Mouse (Mus musculus) lung, embryonic 16.5 days (tissue): ENCODE data around the gene Tst. TPM values are rescaled to one million over a fixed set of nuclear protein-coding genes. Genes with fewer than 3 reads are reported as not detected.

Experiments
- ATAC-seq: fragments of 200-750 bp; cut with Nextera tagmentation; 2 replicates; pipeline ENCODE4 v1.8.0; 2017; ENCODE audit warnings: low read depth, mild to moderate bottlenecking, moderate library complexity
- H3K27ac ChIP-seq: fragments of 300-500 bp; sonication (generic); 2 replicates; pipeline ENCODE4 v1.5.1; 2014; ENCODE audit warnings: mild to moderate bottlenecking, control low read depth, low read length
- H3K27me3 ChIP-seq: fragments of 300-500 bp; sonication (generic); 2 replicates; pipeline ENCODE4 v1.6.1; 2014; ENCODE audit warnings: low read depth, low read length, mixed read lengths; ENCODE audit not compliant: control insufficient read depth, insufficient read depth
- H3K36me3 ChIP-seq: fragments of 300-500 bp; sonication (generic); 2 replicates; pipeline ENCODE4 v1.6.1; 2014; ENCODE audit warnings: low read length; ENCODE audit not compliant: control insufficient read depth, insufficient read depth
- H3K4me1 ChIP-seq: fragments of 300-500 bp; sonication (generic); replicated peaks from 2 replicates; pipeline ENCODE4 v1.6.1; 2014; ENCODE audit warnings: low read length, mixed read lengths; ENCODE audit not compliant: control insufficient read depth, insufficient read depth
- H3K4me2 ChIP-seq: fragments of 300-500 bp; sonication (generic); 2 replicates; pipeline ENCODE4 v1.6.1; 2014; ENCODE audit warnings: low read depth, low read length, control low read depth
- H3K4me3 ChIP-seq: fragments of 300-500 bp; sonication (generic); 2 replicates; pipeline ENCODE4 v1.5.1; 2014; ENCODE audit warnings: mild to moderate bottlenecking, low read length, control low read depth
- H3K9ac ChIP-seq: fragments of 300-500 bp; sonication (generic); 2 replicates; pipeline ENCODE4 v1.6.1; 2014; ENCODE audit warnings: low read length, control low read depth
- H3K9me3 ChIP-seq: fragments of 300-500 bp; sonication (generic); 2 replicates; pipeline ENCODE4 v1.6.1; 2016; ENCODE audit warnings: low read length; ENCODE audit not compliant: control insufficient read depth
- WGBS: fragments of 180-500 bp; shearing (Covaris S2); extraction: QIAGEN DNeasy Blood & Tissue Kit; methylation state at CpG from one replicate; pipeline ENCODE4 v1.1.7; 2014; 5-methylcytosine and 5-hydroxymethylcytosine counted together
- polyA plus RNA-seq: library from polyadenylated mRNA; unstranded; fragments of >200 nt; fragmentation: Nextera tagmentation; extraction: Ambion mirVana; gene quantifications from 2 replicates; pipeline ENCODE4 v1.2.1, GENCODE M21; 2015

The Tst gene
- polyA plus RNA-seq, 1 experiment from 2014 or later: 129 TPM

DNA sequence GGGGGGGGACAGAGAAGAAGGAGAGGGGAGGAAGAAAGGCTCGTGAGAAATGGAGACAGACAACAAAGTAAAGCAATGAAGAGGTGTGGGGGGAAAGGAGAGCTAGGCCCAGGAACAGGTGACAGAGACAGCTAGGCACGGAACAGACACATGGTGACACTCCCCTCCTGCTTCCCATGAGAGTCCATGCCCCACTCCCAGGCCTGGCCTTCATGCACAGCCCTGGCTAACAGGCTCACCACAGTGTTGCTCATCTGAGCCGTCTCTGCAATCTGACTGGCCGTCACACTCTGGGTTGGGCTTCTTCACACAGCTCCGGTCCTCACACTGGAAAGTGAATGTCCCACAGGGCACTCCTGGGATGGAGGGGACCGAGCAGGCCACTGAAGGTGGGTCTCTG is 38.1 kb upstream of the Tst start:
- Histone ChIP-seq H3K9me3 (no peaks in the 10 kb centered on the region), H3K9ac (no peak overlapping the region), H3K36me3 (no peaks in the 10 kb centered on the region), H3K27ac (no peak overlapping the region), H3K27me3 (no peaks in the 10 kb centered on the region), H3K4me1 (peaks cover 3% of the 10 kb centered on the region; the same call in 1 of the 2 replicates), H3K4me2 (no peak overlapping the region), H3K4me3 (no peak overlapping the region)
- no peak for ATAC-seq
- WGBS: 47% methylated on average over 6 of the region's 6 CpGs

DNA sequence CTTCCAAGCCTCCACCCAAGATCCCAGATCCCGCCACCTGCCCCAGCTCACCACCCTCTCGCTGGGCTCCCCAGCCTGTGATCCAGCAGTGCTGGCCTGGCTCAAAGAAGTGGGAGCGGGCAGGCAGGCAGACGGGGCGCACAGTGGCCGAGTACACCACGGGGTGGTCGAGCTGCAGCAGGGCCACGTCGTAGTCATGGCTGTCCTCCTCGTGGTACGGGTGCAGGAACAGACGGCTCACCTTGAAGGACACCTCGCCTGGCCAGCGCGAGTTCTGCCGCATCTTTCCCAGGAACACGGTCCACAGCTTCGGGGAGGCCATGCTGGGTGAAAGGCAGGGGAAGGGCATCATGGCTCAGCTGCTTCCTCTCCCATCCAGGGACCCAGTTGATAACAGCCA is 36.5 kb upstream of the Tst start:
- H3K4me3 ChIP-seq: no peak overlapping the region
- H3K27ac ChIP-seq: no peak overlapping the region
- H3K27me3 ChIP-seq: no peaks in the 10 kb centered on the region
- H3K4me1 ChIP-seq: peaks cover 11% of the 10 kb centered on the region
- no peak overlapping the region for H3K4me2 ChIP-seq
- 87% methylated on average over 19 of the region's 19 CpGs for WGBS
- no peak for ATAC-seq
- H3K9me3 ChIP-seq: no peaks in the 10 kb centered on the region
- no peaks in the 10 kb centered on the region for H3K36me3 ChIP-seq
- H3K9ac ChIP-seq: no peak overlapping the region

DNA sequence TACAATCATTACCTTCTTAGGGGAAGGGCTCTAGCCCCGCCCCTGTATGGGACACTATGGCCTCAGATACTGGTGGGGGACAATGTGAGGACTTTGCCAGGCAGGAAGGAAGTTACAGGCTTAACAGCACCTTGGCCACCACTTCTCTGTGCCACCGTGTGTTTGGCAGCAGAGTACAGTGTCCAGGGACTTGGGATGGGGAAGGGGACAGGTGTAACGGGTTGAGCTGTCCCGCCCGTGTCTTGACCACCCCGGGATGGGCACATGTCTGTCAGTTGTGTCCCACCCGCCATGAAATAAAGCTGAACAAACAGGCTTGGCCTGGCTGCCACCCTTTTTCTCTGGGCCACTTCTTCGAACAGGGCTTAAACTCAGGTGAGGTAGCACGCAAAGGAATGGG is 33.3 kb upstream of the Tst start:
- peaks cover 21% of the 10 kb centered on the region for H3K4me1 ChIP-seq

DNA sequence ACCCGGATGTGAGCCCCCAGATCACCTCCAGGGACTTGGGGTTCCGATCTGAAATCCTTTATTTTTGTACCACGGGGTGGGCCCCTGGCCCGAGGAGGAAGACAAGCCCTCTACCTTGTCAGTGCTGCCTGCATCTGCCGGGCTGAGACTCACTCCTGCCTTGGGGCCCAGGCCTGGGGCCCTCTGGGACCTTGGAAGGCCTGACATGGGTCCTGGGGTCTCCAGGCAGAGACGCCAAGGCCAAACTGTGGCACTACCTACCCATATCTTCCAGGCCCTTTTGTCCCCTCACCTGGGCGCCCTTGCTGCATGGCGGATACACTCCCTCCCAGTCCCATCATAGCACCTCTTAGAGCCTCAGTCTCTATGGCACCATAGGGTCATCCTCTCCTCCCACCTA is 32.8 kb upstream of the Tst start:
- Histone ChIP-seq H3K27ac (no peak overlapping the region), H3K4me1 (peaks cover 21% of the 10 kb centered on the region), H3K9ac (no peak overlapping the region), H3K36me3 (peaks cover 4% of the 10 kb centered on the region; the same call in 1 of the 2 replicates), H3K4me3 (no peak overlapping the region), H3K27me3 (no peaks in the 10 kb centered on the region), H3K9me3 (no peaks in the 10 kb centered on the region), H3K4me2 (no peak overlapping the region)
- 59% methylated on average over 8 of the region's 8 CpGs for WGBS
- no peak for ATAC-seq

More for the DNA sequence above, 33.3 kb upstream of the Tst start:
- 57% methylated on average over 9 of the region's 9 CpGs for WGBS
- Histone ChIP-seq H3K9me3 (no peaks in the 10 kb centered on the region), H3K9ac (no peak overlapping the region), H3K4me3 (no peak overlapping the region), H3K27ac (no peak overlapping the region), H3K4me2 (no peak overlapping the region), H3K27me3 (no peaks in the 10 kb centered on the region), H3K36me3 (peaks cover under 1% of the 10 kb centered on the region; the same call in 1 of the 2 replicates)
- ATAC-seq: no peak

DNA sequence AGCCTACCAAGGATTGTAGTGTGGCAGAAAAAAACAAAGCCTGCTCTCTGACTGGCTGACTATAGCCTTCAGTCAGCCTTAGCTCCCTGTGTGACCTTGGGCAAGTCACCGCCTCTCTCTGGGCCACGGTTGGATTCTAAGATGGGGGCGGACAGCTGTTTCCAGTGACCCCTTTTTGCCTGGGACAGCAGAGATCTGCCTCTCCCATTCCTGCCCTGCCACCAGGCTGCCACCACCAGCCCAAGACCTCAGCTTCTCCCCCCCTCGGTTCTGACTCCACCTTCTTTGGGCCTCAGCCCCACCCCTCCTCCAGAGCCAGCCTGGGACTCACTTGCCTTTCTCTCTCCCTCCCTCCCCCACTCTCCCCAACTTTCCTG is 32.3 kb upstream of the Tst start:
- Histone ChIP-seq H3K36me3 (peaks cover 4% of the 10 kb centered on the region; the same call in 1 of the 2 replicates), H3K27me3 (no peaks in the 10 kb centered on the region), H3K9me3 (no peaks in the 10 kb centered on the region), H3K4me2 (no peak overlapping the region), H3K9ac (no peak overlapping the region), H3K4me1 (peaks cover 21% of the 10 kb centered on the region), H3K27ac (peak overlapping the region; percentile 82), H3K4me3 (no peak overlapping the region)
- WGBS: 42% methylated on average over 4 of the region's 4 CpGs
- no peak for ATAC-seq

DNA sequence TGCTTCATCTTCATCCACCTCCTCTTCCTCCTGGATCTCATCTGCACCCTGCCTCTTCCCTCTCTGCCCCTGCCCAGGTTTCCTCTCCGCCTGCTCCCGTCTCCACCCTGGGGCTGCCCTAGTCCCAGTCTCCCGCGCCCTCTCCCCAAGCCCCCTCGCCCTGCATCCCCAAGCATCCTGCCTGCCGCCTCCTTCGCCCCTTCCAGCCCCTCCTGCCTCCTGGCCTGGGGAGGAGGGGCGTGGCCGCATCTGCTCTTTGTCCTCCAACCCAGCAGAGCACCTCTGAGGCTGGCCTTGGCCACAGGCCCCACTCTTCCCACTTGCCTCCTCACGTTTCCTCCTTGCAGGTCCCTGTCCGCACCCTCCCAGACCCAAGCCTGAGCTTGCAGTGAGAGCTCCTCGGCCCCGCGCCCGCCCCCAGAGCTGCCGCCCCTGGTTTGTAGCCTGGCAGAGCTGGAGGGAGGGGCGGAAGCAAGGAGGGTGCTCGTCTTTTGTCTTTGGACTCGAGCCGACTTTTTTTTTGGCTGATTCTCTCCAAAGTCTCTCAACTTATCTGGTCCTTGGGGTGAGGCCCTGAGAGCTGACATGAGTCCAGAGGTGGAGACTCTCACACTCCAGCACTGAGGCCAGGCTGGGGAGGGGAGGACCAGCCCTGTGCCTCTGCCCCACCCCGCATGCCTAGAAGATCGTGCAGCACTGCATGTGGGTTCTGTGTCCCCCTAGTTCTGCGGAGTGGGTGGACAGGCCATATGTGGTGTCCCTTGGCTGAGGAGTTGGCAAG is 31.7 kb upstream of the Tst start:
- Histone ChIP-seq H3K36me3 (peaks cover 4% of the 10 kb centered on the region; the same call in 1 of the 2 replicates), H3K27ac (peak overlapping the region; percentile 82), H3K27me3 (no peaks in the 10 kb centered on the region), H3K4me3 (peak overlapping the region; percentile 20), H3K4me2 (peak overlapping the region; percentile 57), H3K9me3 (no peaks in the 10 kb centered on the region), H3K9ac (peak overlapping the region; percentile 49), H3K4me1 (peaks cover 21% of the 10 kb centered on the region)
- 10% methylated on average over 22 of the region's 23 CpGs for WGBS
- peak; percentile 56 for ATAC-seq

DNA sequence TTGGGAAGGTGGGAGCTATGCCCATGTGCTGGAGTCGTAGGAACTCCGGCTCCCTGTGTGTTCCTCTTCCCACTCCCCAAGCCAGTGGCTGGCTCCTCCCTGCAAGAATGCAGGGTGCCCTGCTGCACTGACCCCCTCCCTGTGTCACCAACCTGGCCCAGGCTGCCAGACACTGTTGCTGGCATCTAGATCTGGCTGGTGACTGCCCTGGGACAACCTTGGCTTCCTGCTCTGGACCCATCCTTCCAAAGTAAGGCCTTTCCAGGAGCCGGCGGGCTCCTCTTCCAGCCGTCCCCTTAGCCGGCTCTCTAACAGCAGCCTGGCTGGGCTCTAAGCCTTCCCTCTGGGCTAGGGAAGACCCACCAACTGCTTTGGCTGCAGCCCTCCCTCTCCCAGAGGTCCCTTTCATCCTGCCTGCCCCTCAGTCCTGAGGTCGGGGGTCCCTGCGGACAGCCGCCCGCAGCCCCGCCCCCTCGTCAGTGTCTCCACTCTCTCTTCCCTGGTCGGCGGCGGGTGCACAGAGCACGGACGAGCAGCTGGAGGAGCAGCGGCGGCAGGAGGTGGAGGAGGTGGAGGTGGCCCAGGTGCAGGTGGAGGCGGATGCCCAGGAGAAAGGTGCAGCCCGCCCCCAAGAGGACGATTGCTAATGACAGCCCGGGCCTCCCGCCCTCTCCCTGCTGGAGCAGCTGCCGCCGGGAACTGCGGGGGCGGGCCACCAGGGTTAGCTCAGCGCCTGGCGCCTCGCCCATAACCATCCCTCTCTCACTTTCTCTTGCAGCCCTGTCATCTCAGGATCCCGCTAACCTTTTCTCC is 30.9 kb upstream of the Tst start:
- no peak overlapping the region for H3K27ac ChIP-seq
- peak overlapping the region; percentile 20 for H3K4me3 ChIP-seq
- H3K36me3 ChIP-seq: peaks cover 4% of the 10 kb centered on the region; the same call in 1 of the 2 replicates
- peaks cover 21% of the 10 kb centered on the region for H3K4me1 ChIP-seq
- H3K9me3 ChIP-seq: no peaks in the 10 kb centered on the region
- ATAC-seq: peak; percentile 81
- peak overlapping the region; percentile 49 for H3K9ac ChIP-seq
- no peaks in the 10 kb centered on the region for H3K27me3 ChIP-seq
- H3K4me2 ChIP-seq: peak overlapping the region; percentile 57
- WGBS: 11% methylated on average over 23 of the region's 32 CpGs

DNA sequence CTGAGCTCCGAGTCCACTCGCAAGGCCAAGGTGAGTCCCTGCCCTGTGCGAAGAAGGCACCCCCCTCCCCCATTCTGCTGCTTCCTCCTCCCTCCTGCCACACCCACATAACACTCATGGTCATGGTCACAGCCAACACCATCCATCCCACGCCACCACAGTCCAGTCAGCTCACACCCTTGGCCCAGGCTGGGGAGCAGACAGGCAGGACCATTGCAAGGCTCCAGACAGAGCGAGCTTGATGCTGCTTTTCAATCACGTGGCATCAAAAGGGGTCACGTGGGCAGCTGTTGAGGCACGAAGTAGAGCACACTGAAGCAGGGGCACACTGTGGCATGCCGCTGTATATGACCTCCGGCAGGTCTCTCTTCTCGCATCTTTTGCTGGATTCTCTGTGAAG is 30.0 kb upstream of the Tst start:
- WGBS: 71% methylated on average over 11 of the region's 11 CpGs
- peaks cover 4% of the 10 kb centered on the region; the same call in 1 of the 2 replicates for H3K36me3 ChIP-seq
- peaks cover 21% of the 10 kb centered on the region for H3K4me1 ChIP-seq
- H3K4me3 ChIP-seq: no peak overlapping the region
- no peak for ATAC-seq
- no peaks in the 10 kb centered on the region for H3K27me3 ChIP-seq
- H3K9me3 ChIP-seq: no peaks in the 10 kb centered on the region
- H3K27ac ChIP-seq: no peak overlapping the region
- no peak overlapping the region for H3K9ac ChIP-seq
- H3K4me2 ChIP-seq: no peak overlapping the region

DNA sequence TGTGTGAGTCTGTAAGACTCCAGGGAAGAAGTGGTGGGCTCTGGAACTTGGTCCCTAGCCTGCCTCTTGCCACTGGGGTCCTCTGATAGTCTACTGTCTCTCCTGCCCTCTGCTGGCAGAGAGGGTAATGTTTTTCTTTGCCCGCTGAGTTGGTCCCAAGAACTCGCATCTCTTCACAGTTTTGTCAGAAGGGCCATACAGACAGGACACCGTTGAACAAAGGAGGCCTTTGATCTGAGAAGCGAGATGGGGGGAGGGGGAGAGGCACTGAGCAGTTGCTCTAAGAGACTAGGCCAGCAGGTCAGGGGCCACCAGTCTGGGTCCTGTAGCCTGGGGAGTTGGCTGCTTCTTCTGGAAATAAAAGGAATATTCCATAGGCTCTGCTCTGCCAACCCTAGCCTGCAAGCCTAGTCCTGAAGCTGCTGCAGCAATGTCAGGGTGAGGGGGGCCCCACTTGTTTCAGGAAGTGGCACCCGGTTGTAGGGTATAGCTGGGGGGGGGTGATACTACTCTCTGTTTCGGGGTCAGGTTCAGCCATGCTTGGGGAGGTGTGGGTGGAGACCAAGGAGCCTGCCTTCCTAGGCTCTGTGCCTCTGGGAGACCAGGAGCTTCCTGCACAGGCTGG is 29.3 kb upstream of the Tst start:
- Histone ChIP-seq H3K27ac (no peak overlapping the region), H3K4me3 (no peak overlapping the region), H3K4me2 (no peak overlapping the region), H3K4me1 (peaks cover 21% of the 10 kb centered on the region), H3K36me3 (peaks cover 4% of the 10 kb centered on the region; the same call in 1 of the 2 replicates), H3K9ac (no peak overlapping the region), H3K9me3 (no peaks in the 10 kb centered on the region), H3K27me3 (no peaks in the 10 kb centered on the region)
- WGBS: 36% methylated on average over 6 of the region's 6 CpGs
- ATAC-seq: no peak
